Mouse (Mus musculus) CH12.LX (cell line): ENCODE results near the gene Ngp.

Source experiments
- CTCF ChIP-seq, 2 experiments: IDR thresholded peaks in 1 of 2; conservative IDR thresholded peaks in 1 of 2; 2 replicates each; pipeline ENCODE4 v1.5.1; 2011 to 2012; ENCODE audit warnings: low read depth in 2 of 2, low read length in 2 of 2, improper control_type of control experiment in 1 of 2, inconsistent platforms in 1 of 2, mild to moderate bottlenecking in 1 of 2, moderate library complexity in 1 of 2
- E2F4 ChIP-seq: IDR thresholded peaks from 2 replicates; pipeline ENCODE4 v1.6.1; 2011; ENCODE audit warnings: low read depth, low read length, improper control_type of control experiment; ENCODE audit not compliant: insufficient replicate concordance
- ELF1 ChIP-seq: IDR thresholded peaks from 2 replicates; pipeline ENCODE4 v1.6.1; 2014; ENCODE audit warnings: low read depth, mild to moderate bottlenecking, inconsistent platforms, low read length, improper control_type of control experiment
- ETS1 ChIP-seq: conservative IDR thresholded peaks from 2 replicates; pipeline ENCODE4 v1.6.1; 2012; ENCODE audit warnings: low read depth, mild to moderate bottlenecking, inconsistent platforms, low read length, improper control_type of control experiment, moderate library complexity
- MAX ChIP-seq: IDR thresholded peaks from 2 replicates; pipeline ENCODE4 v1.6.1; 2011; ENCODE audit warnings: low read length, improper control_type of control experiment
- MXI1 ChIP-seq: IDR thresholded peaks from 2 replicates; pipeline ENCODE4 v1.6.1; 2011; ENCODE audit warnings: mild to moderate bottlenecking, low read depth, low read length, improper control_type of control experiment

DNA sequence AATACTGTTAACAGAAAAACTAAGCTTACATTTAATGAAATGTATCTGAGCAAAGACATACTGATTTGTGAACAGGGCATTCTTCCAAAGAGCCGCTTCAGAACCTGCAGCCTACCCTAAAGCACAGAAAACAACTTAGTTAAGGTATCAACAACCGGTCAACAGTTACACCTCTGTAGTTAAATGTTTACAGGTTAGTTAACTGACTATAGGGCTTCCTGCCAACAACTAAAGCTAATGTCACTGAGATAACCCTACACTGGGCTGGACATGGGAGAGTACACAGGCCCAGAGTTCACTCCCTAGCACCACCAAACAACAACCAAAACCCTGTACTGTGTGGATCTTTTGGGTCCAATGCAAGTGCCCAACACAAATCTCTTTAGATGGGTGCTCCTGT, 16.8 kb upstream of the Ngp start:
- no peak for TF ChIP-seq MXI1
- TF ChIP-seq CTCF (conservative IDR thresholded peaks at IDR 0.05 in 1 of 2, IDR thresholded peaks at IDR 0.05 in 1 of 2; ENCODE audit: low read depth in 2 of 2, low read length in 2 of 2) = no peak
- no peak for TF ChIP-seq ELF1
- no peak for TF ChIP-seq ETS1
- no peak for TF ChIP-seq E2F4
- no peak for TF ChIP-seq MAX
